Mouse (Mus musculus): Measurements from ENCODE around the gene Gdnf.

Gene Gdnf

DNA sequence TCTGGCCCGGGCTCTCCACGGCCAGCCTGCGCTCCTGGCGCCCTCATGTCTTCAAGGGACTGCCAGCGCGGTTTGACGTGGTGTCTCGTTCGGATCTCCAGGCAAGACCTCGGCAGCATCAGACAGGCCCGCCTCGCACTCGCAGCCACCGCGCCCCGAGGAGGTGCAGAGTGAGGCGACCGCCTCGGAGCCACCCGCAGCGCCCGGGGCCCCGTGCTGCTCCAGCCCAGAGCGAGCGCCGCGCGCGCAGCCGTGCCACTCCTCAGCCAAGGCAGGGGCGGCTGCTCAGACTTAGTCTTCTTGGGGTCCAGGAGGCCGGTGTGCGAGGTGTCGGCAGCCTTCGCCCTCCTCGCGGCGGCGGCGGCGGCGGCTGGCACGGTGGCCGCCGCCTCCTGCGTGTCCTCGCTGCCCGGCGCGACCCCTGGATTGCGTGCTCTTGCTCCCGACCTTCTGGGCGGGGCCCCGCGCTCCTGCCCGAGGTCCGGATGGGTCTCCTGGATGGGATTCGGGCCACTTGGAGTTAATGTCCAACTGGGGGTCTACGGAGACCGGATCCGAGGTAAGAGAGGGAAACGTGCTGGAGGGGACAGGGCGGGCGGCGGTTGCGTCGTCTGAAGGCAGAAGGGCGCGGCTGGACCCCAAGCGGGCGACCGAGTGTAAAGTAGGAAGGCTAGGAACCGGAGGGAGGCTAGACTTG is at the start of gene Gdnf:
Gene Gdnf, plus strand, starts transcription at position 291 of the 697 bp plus-strand sequence.
- peak in 1 of 2 experiments; percentile 61 for DNase-seq (ENCODE audit: low spot score in 2 of 2)

GRCm38 (mm10) chr15:7767166-7767565 is 43.5 kb upstream of the Gdnf start:
- DNase-seq (ENCODE audit: low spot score in 2 of 2) = no peak

DNA sequence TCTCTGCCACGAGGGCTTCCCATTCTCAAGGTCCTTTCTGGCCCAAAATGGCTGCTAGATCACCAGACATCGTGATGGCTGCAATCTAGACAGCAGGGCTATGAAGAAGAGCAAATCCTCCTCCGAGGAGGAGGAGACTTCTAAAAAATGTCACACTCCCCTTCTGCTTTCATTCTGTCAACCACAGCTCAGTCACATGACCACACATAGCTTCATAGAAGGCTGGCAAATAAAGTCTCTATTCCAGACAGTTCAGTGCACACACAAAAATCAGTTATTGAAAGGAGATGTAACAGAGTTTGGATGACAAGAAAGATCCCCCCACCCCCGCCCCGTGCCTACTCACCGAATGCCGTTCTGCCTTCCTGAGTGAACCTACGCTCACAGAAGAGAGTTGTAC is 37.7 kb upstream of the Gdnf start:
- no peak for DNase-seq (ENCODE audit: low spot score in 2 of 2)

GRCm38 (mm10) chr15:7781517-7781916 is 29.1 kb upstream of the Gdnf start:
- DNase-seq (ENCODE audit: low spot score in 2 of 2) = no peak

DNA sequence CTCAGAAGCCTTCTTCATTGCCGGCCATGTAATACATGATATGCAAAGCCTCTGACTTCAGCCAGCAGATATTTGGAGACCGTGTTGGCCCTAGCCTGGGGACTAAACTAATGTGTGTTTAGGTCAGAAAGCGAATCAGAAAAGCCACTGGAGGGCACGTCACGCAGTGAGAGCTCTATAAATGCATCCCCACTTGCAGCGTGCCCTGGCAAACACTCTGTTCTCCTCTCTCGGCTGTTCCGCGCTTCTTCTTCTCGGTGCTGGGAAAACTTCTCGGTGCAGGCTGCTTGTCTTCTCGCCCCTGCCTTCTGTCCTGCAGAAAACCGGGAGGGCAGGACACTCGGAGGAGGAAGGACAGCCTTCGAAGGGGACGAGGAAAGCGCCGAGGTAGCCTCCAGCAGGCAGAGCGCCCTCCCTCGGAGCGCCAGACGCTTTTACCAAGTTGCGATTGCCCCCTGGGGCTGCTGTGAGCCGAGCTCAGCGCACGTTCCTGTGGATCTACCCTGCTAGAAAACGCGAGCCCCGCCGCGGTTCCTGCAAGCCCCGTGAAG is 730 bp upstream of the Gdnf start:
- no peak for DNase-seq (ENCODE audit: low spot score in 2 of 2)

- DNase-seq (ENCODE audit: low spot score in 2 of 2) = no peak
These were observed 593 bp downstream of the Gdnf start for GRCm38 (mm10) chr15:7811253-7811625.

DNA sequence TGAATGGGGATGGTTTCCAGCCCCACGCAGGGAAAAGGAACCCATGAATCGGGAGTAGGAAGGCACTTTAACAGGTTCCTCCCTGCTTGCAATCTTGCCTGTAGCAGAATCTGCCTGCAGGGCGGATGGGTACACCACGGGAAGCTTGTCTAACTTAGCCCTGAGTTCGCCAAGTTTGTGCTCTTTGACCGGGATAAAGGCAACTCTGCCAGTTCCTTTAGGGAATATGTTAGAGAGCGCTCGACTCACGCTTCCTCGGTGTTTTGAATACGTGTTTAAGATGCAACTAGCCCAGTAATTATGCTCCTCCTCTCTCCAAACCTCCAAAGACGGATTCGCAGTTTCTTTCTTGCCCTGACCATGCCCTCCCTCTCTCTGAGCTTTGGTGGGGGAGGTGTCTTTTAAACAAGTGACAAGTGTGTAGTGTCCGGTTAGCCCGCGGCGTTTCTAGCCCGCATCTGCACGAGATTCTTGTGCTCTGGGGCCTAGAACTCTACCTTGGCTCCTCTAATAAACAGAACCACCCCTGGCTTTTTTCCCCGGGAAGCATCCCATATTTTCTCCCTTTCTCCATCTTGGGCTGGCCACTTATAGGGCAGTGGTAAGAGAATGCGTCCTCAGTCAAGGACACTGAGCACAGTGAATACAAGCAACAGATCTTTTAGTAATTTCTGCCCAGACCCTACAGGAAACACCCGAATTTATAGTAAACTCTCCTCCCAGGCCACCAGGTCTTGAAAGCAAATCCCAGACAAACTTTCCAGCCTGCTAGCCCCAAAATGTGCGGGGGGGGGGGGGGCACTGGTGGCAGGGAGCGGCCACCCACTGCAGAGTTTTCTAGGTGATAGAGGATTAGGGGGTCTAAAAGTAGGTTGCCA is 1.4 kb downstream of the Gdnf start:
- no peak for DNase-seq (ENCODE audit: low spot score in 2 of 2)

DNA sequence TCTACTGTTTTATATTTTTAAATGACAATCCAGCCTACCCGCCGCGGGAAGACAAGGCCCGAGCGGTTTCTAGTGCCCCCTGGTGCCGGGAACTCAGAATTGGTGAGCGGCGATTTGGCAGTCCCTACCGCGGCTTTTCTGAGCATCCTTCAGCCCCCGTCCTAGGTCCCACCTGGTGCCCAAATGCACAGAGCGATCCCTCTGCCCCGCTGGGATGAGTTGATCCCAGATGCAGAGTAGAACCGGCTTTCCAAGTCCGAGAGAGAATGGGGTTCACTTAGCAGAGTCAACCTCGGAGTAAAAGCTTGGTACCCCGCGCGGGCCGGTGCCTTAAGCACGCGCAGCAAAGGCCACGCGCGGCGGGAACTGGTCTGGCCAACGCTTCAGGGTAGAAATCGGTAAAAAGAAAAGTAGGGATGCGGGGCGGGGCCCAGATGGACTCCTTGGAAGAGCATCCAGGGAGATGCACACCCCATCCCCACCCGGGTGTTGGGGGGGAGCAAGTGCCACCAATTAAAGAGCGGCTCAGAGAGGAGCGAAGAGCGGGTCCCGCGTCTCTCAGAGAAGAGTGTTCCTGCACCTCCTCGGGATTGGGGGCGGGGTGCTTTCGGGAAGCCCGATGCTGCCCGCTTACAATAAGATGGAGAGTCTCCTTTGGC is 2.4 kb downstream of the Gdnf start:
- peak; percentile 28 to 74 for DNase-seq (ENCODE audit: low spot score in 2 of 2)

- DNase-seq (ENCODE audit: low spot score in 2 of 2) = no peak
These were observed 3.1 kb downstream of the Gdnf start for GRCm38 (mm10) chr15:7813531-7814370.

DNA sequence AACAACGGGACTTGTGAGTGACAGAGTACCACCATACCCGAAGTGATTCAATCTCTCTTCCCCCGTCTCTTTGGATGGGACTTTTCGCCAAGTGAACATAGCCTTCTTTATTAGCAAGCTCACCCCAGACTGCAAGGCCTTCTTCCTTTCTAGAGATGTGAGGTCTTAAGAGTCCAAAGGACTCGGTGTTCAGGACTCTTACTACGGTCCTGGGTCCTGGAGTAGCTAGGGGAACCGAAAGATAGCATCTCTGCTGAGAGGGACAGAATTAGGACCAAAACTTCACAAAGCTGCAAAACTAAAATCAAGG is 3.7 kb downstream of the Gdnf start:
- no peak for DNase-seq (ENCODE audit: low spot score in 2 of 2)

- no peak for DNase-seq (ENCODE audit: low spot score in 2 of 2)
These were observed 4.3 kb downstream of the Gdnf start for GRCm38 (mm10) chr15:7814917-7815316.

GRCm38 (mm10) chr15:7815521-7815944 is 4.9 kb downstream of the Gdnf start:
- DNase-seq (ENCODE audit: low spot score in 2 of 2) = peak in 1 of 2 experiments; percentile 60

DNA sequence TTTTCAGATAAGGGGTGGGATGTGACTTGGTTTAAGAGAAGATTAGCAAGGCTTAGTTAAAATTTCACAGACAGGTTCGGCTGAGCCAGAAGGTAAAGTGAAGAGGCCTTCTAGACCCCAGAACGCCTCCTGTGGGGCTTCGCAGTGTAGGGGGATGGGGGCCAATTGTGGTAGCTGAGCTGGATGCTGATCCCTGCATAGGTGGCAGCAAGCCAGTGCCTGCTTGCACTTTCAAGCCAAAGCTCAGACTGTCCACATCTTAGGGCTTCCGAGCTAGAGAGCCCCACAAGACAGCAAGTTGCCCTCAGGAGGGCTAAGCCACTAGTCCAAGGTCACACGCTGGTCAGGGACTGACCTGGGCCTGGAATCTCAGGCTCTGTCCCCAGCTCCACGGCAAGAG is 13.2 kb downstream of the Gdnf start:
- DNase-seq (ENCODE audit: low spot score in 2 of 2) = no peak

GRCm38 (mm10) chr15:7825530-7825929 is 14.9 kb downstream of the Gdnf start:
- no peak for DNase-seq (ENCODE audit: low spot score in 2 of 2)

GRCm38 (mm10) chr15:7835404-7835803 is 24.8 kb downstream of the Gdnf start:
- peak in 1 of 2 experiments; percentile 62 for DNase-seq (ENCODE audit: low spot score in 2 of 2)

GRCm38 (mm10) chr15:7838060-7838920 is 27.6 kb downstream of the Gdnf start:
- DNase-seq (ENCODE audit: low spot score in 2 of 2) = no peak

DNA sequence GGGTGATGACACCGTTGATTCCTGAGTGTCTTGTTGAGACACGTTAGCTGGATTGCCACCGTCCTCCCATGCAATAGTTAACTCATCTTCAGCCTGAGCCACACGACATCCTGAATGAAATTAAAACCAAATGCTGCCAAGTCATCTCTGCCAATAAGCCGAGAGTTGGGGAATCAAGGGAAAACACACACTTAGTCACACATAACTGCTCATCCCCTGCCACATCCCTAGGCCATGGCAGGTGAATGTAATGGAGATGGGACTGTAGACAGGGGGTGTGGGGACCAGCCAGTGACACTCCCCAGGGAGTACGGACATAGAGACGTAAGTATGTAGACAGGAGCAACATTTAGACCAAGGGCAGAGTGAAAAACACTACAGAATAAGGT is 28.3 kb downstream of the Gdnf start:
- DNase-seq (ENCODE audit: low spot score in 2 of 2) = no peak

DNA sequence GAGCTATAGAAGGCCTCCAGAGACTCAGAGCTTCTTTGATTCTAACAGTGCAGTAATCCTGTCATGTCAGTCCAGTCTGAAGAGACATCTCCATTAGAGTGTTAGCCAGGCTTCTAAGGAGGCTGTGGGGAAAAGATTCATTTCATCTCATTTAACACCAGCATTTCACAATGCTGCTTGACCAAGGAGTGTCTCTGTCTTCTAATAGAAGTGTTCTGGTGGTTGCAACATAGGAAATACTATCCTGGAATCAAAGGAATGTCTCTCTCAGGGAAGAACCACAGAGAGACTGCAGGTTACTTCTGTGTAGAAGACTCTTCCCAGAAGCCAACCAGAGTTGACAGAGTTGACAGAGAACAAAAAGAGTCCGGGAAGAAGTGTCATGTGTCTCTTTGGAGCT is 31.0 kb downstream of the Gdnf start:
- DNase-seq (ENCODE audit: low spot score in 2 of 2) = no peak

GRCm38 (mm10) chr15:7842398-7842797 is 31.8 kb downstream of the Gdnf start:
- no peak for DNase-seq (ENCODE audit: low spot score in 2 of 2)

GRCm38 (mm10) chr15:7857418-7857817 is 46.8 kb downstream of the Gdnf start:
- no peak for DNase-seq (ENCODE audit: low spot score in 2 of 2)

DNA sequence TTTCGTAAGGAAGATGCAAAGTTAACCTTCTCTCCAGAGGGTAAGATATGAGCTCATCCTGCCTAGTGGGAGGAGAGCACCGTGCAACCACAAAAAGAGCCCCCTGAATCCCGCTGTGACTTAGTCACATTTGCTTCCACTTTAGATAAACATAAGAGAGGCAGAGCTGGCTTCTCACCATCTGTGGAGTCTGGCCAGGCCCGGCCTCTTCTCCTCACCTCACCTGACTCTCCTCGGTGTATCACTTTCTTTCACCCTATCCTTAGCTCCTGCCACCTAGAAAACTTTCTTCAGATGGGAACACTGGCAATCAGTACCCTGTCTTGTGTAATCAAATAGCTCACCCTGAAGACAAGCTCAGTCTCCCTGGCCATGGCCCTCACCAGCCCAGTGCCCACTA is 48.2 kb downstream of the Gdnf start:
- no peak for DNase-seq (ENCODE audit: low spot score in 2 of 2)

Measured in spleen, postnatal 4 days (tissue).